Mouse (Mus musculus): ENCODE measurements at regions not wholly inside any gene's neighbourhood (a gene's known extent, or its start where the extent isn't known, plus 50 kb on each side); places are given as distances from the start of the nearest gene placed in this dataset.

GRCm38 (mm10) chr12:54577235-54577634 is 79.1 kb downstream of the Sptssa start:
- no peak for TF ChIP-seq GATA4 (IDR thresholded peaks at IDR 0.05; ENCODE audit: insufficient replicate concordance, low read length)

- no peak for TF ChIP-seq GATA4 (IDR thresholded peaks at IDR 0.05; ENCODE audit: insufficient replicate concordance, low read length)
These were observed 79.6 kb downstream of the Sptssa start for GRCm38 (mm10) chr12:54576821-54577220.

GRCm38 (mm10) chr12:54572866-54573265 is 83.5 kb downstream of the Sptssa start:
- TF ChIP-seq GATA4 (IDR thresholded peaks at IDR 0.05; ENCODE audit: insufficient replicate concordance, low read length), result no peak

GRCm38 (mm10) chr12:54568078-54568931 is 88.1 kb downstream of the Sptssa start:
- no peak for TF ChIP-seq GATA4 (IDR thresholded peaks at IDR 0.05; ENCODE audit: insufficient replicate concordance, low read length)

GRCm38 (mm10) chr12:54567426-54567790 is 89.0 kb downstream of the Sptssa start:
- no peak for TF ChIP-seq GATA4 (IDR thresholded peaks at IDR 0.05; ENCODE audit: insufficient replicate concordance, low read length)

GRCm38 (mm10) chr12:54566532-54567425 is 89.6 kb downstream of the Sptssa start:
- no peak for TF ChIP-seq GATA4 (IDR thresholded peaks at IDR 0.05; ENCODE audit: insufficient replicate concordance, low read length)

GRCm38 (mm10) chr12:54561981-54562380 is 94.4 kb downstream of the Sptssa start:
- no peak for TF ChIP-seq GATA4 (IDR thresholded peaks at IDR 0.05; ENCODE audit: insufficient replicate concordance, low read length)

- TF ChIP-seq GATA4 (IDR thresholded peaks at IDR 0.05; ENCODE audit: insufficient replicate concordance, low read length), result no peak
These were observed 98.3 kb downstream of the Sptssa start for GRCm38 (mm10) chr12:54558106-54558505.

- no peak for TF ChIP-seq GATA4 (IDR thresholded peaks at IDR 0.05; ENCODE audit: insufficient replicate concordance, low read length)
These were observed 106.7 kb downstream of the Sptssa start for GRCm38 (mm10) chr12:54549659-54550058.

- TF ChIP-seq GATA4 (IDR thresholded peaks at IDR 0.05; ENCODE audit: insufficient replicate concordance, low read length), result no peak
These were observed 110.4 kb downstream of the Sptssa start for GRCm38 (mm10) chr12:54545821-54546608.

- no peak for TF ChIP-seq GATA4 (IDR thresholded peaks at IDR 0.05; ENCODE audit: insufficient replicate concordance, low read length)
These were observed 118.1 kb downstream of the Sptssa start for GRCm38 (mm10) chr12:54538320-54538705.

- no peak for TF ChIP-seq GATA4 (IDR thresholded peaks at IDR 0.05; ENCODE audit: insufficient replicate concordance, low read length)
These were observed 118.6 kb downstream of the Sptssa start for GRCm38 (mm10) chr12:54537690-54538319.

- TF ChIP-seq GATA4 (IDR thresholded peaks at IDR 0.05; ENCODE audit: insufficient replicate concordance, low read length), result no peak
These were observed 119.4 kb downstream of the Sptssa start for GRCm38 (mm10) chr12:54537022-54537421.

GRCm38 (mm10) chr12:54535556-54536516 is 120.5 kb downstream of the Sptssa start:
- no peak for TF ChIP-seq GATA4 (IDR thresholded peaks at IDR 0.05; ENCODE audit: insufficient replicate concordance, low read length)

All from liver, adult (tissue).